Mouse (Mus musculus): ENCODE measurements around the gene Glyr1. TPM values are rescaled to one million over a fixed set of nuclear protein-coding genes. Genes with fewer than 3 reads are reported as not detected.

The Glyr1 gene
- total and polyA plus RNA-seq, 3 experiments, result 44.8 to 103 (median 68.7) TPM

DNA sequence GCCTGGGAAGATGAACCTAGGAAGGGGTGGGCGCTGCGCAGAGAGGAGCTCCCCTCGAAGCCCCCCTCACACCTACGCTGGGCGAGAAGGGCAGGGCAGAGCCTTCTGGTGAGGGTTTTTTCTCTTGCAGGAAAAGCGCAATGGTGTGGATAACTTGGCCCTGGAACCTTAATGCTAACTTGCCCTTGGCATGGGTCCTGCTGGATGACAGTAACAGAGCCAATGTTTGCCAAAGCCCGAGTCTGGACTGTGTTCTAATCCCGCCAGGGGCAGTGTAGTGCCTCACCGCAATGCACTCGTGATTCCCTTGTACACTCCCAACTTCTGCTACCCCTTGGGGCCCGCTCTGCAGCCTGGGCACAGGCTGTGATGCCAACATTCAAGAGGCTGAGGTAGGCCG, 41.6 kb downstream of the Glyr1 start:
- Histone ChIP-seq H3K9me3 (replicated peaks; ENCODE audit: insufficient read depth, low read length) (no peaks in the 10 kb centered on the region), H3K36me3 (ENCODE audit: control insufficient read depth in 1 of 2, insufficient read depth in 2 of 2, low read length in 2 of 2) (peaks cover 0 to 6% of the 10 kb centered on the region in 2 experiments; a peak in 2 of 4 replicates), H3K27me3 (ENCODE audit: control insufficient read depth in 1 of 2, insufficient read depth in 2 of 2, low read length in 2 of 2) (no peaks in the 10 kb centered on the region), H3K4me3 (ENCODE audit: control insufficient read depth in 1 of 2, insufficient read depth in 1 of 2, low read depth in 2 of 2, low read length in 2 of 2) (no peak overlapping the region), H3K27ac (ENCODE audit: control insufficient read depth, low read depth, low read length) (no peak overlapping the region), H3K79me2 (ENCODE audit: control insufficient read depth, insufficient read depth, low read length, poor library complexity) (no peaks in the 10 kb centered on the region), H3K4me1 (ENCODE audit: control insufficient read depth in 1 of 2, insufficient read depth in 2 of 2, low read length in 2 of 2) (peaks cover 0 to 15% of the 10 kb centered on the region in 2 experiments; a peak in 2 of 4 replicates), H3K9ac (ENCODE audit: control insufficient read depth, low read depth, low read length, poor library complexity, severe bottlenecking) (no peak overlapping the region)
- DNase-seq (ENCODE audit: low read depth, low spot score), result no peak
- TF ChIP-seq MAX (IDR thresholded peaks at IDR 0.05; ENCODE audit: low read length), result no peak
- TF ChIP-seq GATA1 (IDR thresholded peaks at IDR 0.05; ENCODE audit: low read depth, low read length), result no peak
- no peak for TF ChIP-seq TCF12 (IDR thresholded peaks at IDR 0.05; ENCODE audit: low read depth, low read length)
- TF ChIP-seq ETS1 (IDR thresholded peaks at IDR 0.05; ENCODE audit: low read depth, low read length), result no peak

DNA sequence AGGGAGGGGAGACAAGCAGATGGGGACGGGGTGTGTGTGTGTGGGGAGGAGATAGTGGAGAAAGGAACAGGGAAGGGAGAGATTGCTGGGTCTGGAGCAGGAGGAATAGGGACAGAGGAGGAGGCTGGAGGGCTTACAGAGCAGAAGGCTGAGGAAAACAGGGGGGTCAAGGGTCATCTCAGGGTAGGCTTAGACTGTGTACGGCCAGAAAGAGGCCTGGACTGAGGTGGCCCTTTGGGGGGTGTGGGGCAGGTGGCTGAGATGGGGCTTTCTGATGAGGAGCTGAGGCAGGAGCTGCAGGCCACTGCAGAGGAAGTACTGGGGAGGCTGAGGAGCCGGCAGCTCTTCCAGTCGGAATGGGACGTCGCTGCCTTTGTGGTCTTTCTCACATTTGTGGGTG, 42.2 kb downstream of the Glyr1 start:
- Histone ChIP-seq H3K9me3 (replicated peaks; ENCODE audit: insufficient read depth, low read length) (no peaks in the 10 kb centered on the region), H3K9ac (ENCODE audit: control insufficient read depth, low read depth, low read length, poor library complexity, severe bottlenecking) (no peak overlapping the region), H3K36me3 (ENCODE audit: control insufficient read depth in 1 of 2, insufficient read depth in 2 of 2, low read length in 2 of 2) (peaks cover 0 to 9% of the 10 kb centered on the region in 2 experiments; a peak in 2 of 4 replicates), H3K79me2 (ENCODE audit: control insufficient read depth, insufficient read depth, low read length, poor library complexity) (no peaks in the 10 kb centered on the region), H3K27ac (ENCODE audit: control insufficient read depth, low read depth, low read length) (no peak overlapping the region), H3K4me1 (ENCODE audit: control insufficient read depth in 1 of 2, insufficient read depth in 2 of 2, low read length in 2 of 2) (peaks cover 0 to 14% of the 10 kb centered on the region in 2 experiments; a peak in 2 of 4 replicates), H3K27me3 (ENCODE audit: control insufficient read depth in 1 of 2, insufficient read depth in 2 of 2, low read length in 2 of 2) (no peaks in the 10 kb centered on the region), H3K4me3 (ENCODE audit: control insufficient read depth in 1 of 2, insufficient read depth in 1 of 2, low read depth in 2 of 2, low read length in 2 of 2) (no peak overlapping the region)
- no peak for TF ChIP-seq E2F4 (IDR thresholded peaks at IDR 0.05; ENCODE audit: borderline replicate concordance, low read depth, low read length)
- no peak for TF ChIP-seq GATA1 (IDR thresholded peaks at IDR 0.05; ENCODE audit: low read depth, low read length)
- TF ChIP-seq POLR2AphosphoS5 (IDR thresholded peaks at IDR 0.05; ENCODE audit: borderline replicate concordance, low read depth, low read length), result no peak
- TF ChIP-seq BHLHE40 (IDR thresholded peaks at IDR 0.05; ENCODE audit: borderline replicate concordance, low read depth, low read length), result no peak
- no peak for DNase-seq (ENCODE audit: low read depth, low spot score)

GRCm38 (mm10) chr16:5007067-5007466, 42.6 kb downstream of the Glyr1 start, which contains the start of gene Smim22:
Gene Smim22, plus strand, starts transcription at chr16:5007288.
- DNase-seq (ENCODE audit: low read depth, low spot score), result no peak
- Histone ChIP-seq H3K27me3 (ENCODE audit: control insufficient read depth in 1 of 2, insufficient read depth in 2 of 2, low read length in 2 of 2) (no peaks in the 10 kb centered on the region), H3K36me3 (ENCODE audit: control insufficient read depth in 1 of 2, insufficient read depth in 2 of 2, low read length in 2 of 2) (peaks cover 0 to 9% of the 10 kb centered on the region in 2 experiments; a peak in 2 of 4 replicates), H3K9me3 (replicated peaks; ENCODE audit: insufficient read depth, low read length) (no peaks in the 10 kb centered on the region), H3K9ac (ENCODE audit: control insufficient read depth, low read depth, low read length, poor library complexity, severe bottlenecking) (no peak within 1 kb of the TSS), H3K27ac (ENCODE audit: control insufficient read depth, low read depth, low read length) (no peak within 1 kb of the TSS), H3K4me1 (ENCODE audit: control insufficient read depth in 1 of 2, insufficient read depth in 2 of 2, low read length in 2 of 2) (peaks cover 0 to 14% of the 10 kb centered on the region in 2 experiments; a peak in 2 of 4 replicates), H3K4me3 (ENCODE audit: control insufficient read depth in 1 of 2, insufficient read depth in 1 of 2, low read depth in 2 of 2, low read length in 2 of 2) (no peak within 1 kb of the TSS), H3K79me2 (ENCODE audit: control insufficient read depth, insufficient read depth, low read length, poor library complexity) (no peaks in the 10 kb centered on the region)
- TF ChIP-seq MAZ (IDR thresholded peaks at IDR 0.05; ENCODE audit: low read depth, low read length) (no peak), MYC (IDR thresholded peaks at IDR 0.05; ENCODE audit: low read depth, low read length) (no peak), CTCF (IDR thresholded peaks at IDR 0.05 in 2 of 3, conservative IDR thresholded peaks at IDR 0.05 in 1 of 3; ENCODE audit: control insufficient read depth in 1 of 3, insufficient read depth in 1 of 3, low read depth in 2 of 3, low read length in 3 of 3, poor library complexity in 1 of 3, severe bottlenecking in 1 of 3) (no peak), E2F4 (IDR thresholded peaks at IDR 0.05; ENCODE audit: borderline replicate concordance, low read depth, low read length) (no peak), ZKSCAN1 (IDR thresholded peaks at IDR 0.05; ENCODE audit: low read depth, low read length) (no peak), EP300 (IDR thresholded peaks at IDR 0.05; ENCODE audit: low read depth in 1 of 2, low read length in 2 of 2) (no peak), BHLHE40 (IDR thresholded peaks at IDR 0.05; ENCODE audit: borderline replicate concordance, low read depth, low read length) (no peak), ZMIZ1 (IDR thresholded peaks at IDR 0.05; ENCODE audit: low read depth, low read length) (no peak), MAFK (IDR thresholded peaks at IDR 0.05; ENCODE audit: borderline replicate concordance, low read depth, low read length) (no peak), ZNF384 (IDR thresholded peaks at IDR 0.05; ENCODE audit: low read depth, low read length) (no peak), MXI1 (IDR thresholded peaks at IDR 0.05; ENCODE audit: low read depth, low read length) (no peak), SMC3 (IDR thresholded peaks at IDR 0.05; ENCODE audit: low read depth, low read length) (no peak), NRF1 (IDR thresholded peaks at IDR 0.05; ENCODE audit: insufficient read depth, low read depth, low read length, poor library complexity, severe bottlenecking) (no peak), MAX (IDR thresholded peaks at IDR 0.05; ENCODE audit: low read length) (no peak), ELF1 (IDR thresholded peaks at IDR 0.05; ENCODE audit: low read depth, low read length) (no peak), POLR2A (IDR thresholded peaks at IDR 0.05; ENCODE audit: control insufficient read depth in 1 of 2, insufficient read depth in 1 of 2, low read depth in 1 of 2, low read length in 2 of 2, poor library complexity in 1 of 2) (no peak), TBP (IDR thresholded peaks at IDR 0.05; ENCODE audit: low read depth, low read length) (no peak)
